Mouse (Mus musculus) left cerebral cortex, adult 18-20 months (tissue): Measurements from ENCODE around the gene Vti1b. TPM values are rescaled to one million over a fixed set of nuclear protein-coding genes. Genes with fewer than 3 reads are reported as not detected.
"Not testable (repeated sequence)": the region's sequence is repeated elsewhere in the genome, so short reads cannot be mapped to it uniquely, and the experiment has no call there.

Experiments used
- DNase-seq, 2 experiments: peaks; one replicate each; pipeline ENCODE4 v3.0.0; 2021 to 2022; ENCODE audit warnings: low spot score in 2 of 2, mixed read lengths in 1 of 2
- long read RNA-seq, 2 experiments: library from polyadenylated mRNA; stranded (forward); transcript quantifications; one replicate each; pipeline ENCODE4 v2.0.0; 2021
- total RNA-seq, 2 experiments: library from RNA; stranded (reverse); gene quantifications; 2 replicates each; pipeline ENCODE4 v1.2.3; 2021

Vti1b gene
- total RNA-seq, result 100 to 1,000 TPM; 264 to 275 TPM
- long read RNA-seq, experiment 1, transcript Vti1b-203 (5 exons, 1,059 nt), result minor isoform, 12 of 231 reads
- long read RNA-seq, experiment 1, transcript Vti1b-201 (6 exons, 1,490 nt), result major isoform, 205 of 231 reads
- long read RNA-seq, experiment 1, partial matches to known transcripts, result 4 of 231 reads
- long read RNA-seq, experiment 1, other reads (novel, unspliced or antisense), result 10 of 231 reads
- long read RNA-seq, experiment 2, transcript Vti1b-201 (6 exons, 1,490 nt), result major isoform, 197 of 222 reads
- long read RNA-seq, experiment 2, transcript Vti1b-203 (5 exons, 1,059 nt), result minor isoform, 9 of 222 reads
- long read RNA-seq, experiment 2, partial matches to known transcripts, result 7 of 222 reads
- long read RNA-seq, experiment 2, other reads (novel, unspliced or antisense), result 8 of 222 reads

- peak; percentile 84 to 91 for DNase-seq
Measured at GRCm38 (mm10) chr12:79172019-79172941, at the start of gene Vti1b. TSS of gene Vti1b (minus strand) at chr12:79172667.

GRCm38 (mm10) chr12:79217511-79217910 is 45.0 kb upstream of the Vti1b start:
- no peak for DNase-seq

- no peak for DNase-seq
Measured at GRCm38 (mm10) chr12:79211447-79211846, 39.0 kb upstream of the Vti1b start.

GRCm38 (mm10) chr12:79208703-79209464 is 36.4 kb upstream of the Vti1b start, which contains the start of gene Rdh12:
TSS of gene Rdh12 (plus strand) at chr12:79208914.
- DNase-seq, result peak; percentile 35 to 52

GRCm38 (mm10) chr12:79201882-79202281 is 29.4 kb upstream of the Vti1b start:
- DNase-seq, result no peak

- DNase-seq, result no peak
Measured at GRCm38 (mm10) chr12:79197105-79197504, 24.6 kb upstream of the Vti1b start.

GRCm38 (mm10) chr12:79193441-79193840 is 21.0 kb upstream of the Vti1b start:
- DNase-seq, result peak; percentile 68 to 78

GRCm38 (mm10) chr12:79192193-79192592 is 19.7 kb upstream of the Vti1b start, which contains the start of gene Rdh11:
TSS of gene Rdh11 (minus strand) at chr12:79192293.
- DNase-seq, result no peak

- DNase-seq, result peak; percentile 71 to 73
Measured at GRCm38 (mm10) chr12:79191701-79192100, 19.2 kb upstream of the Vti1b start.

GRCm38 (mm10) chr12:79190931-79191673 is 18.6 kb upstream of the Vti1b start:
- DNase-seq, result peak; percentile 40 to 57

GRCm38 (mm10) chr12:79185160-79185559 is 12.7 kb upstream of the Vti1b start:
- DNase-seq, result not testable (repeated sequence)

- no peak for DNase-seq
Measured at GRCm38 (mm10) chr12:79175998-79176397, 3.5 kb upstream of the Vti1b start.

- DNase-seq, result no peak
Measured at GRCm38 (mm10) chr12:79173721-79174120, 1.3 kb upstream of the Vti1b start.

GRCm38 (mm10) chr12:79171269-79171995 is 1.0 kb downstream of the Vti1b start:
- DNase-seq, result peak in 1 of 2 experiments; percentile 14

GRCm38 (mm10) chr12:79170421-79170820 is 2.0 kb downstream of the Vti1b start:
- DNase-seq, result no peak

GRCm38 (mm10) chr12:79169173-79169572 is 3.3 kb downstream of the Vti1b start:
- DNase-seq, result no peak

- DNase-seq, result no peak
Measured at GRCm38 (mm10) chr12:79162876-79163275, 9.6 kb downstream of the Vti1b start.

- DNase-seq, result no peak
Measured at GRCm38 (mm10) chr12:79149653-79150052, 22.8 kb downstream of the Vti1b start.

GRCm38 (mm10) chr12:79141384-79141783 is 31.1 kb downstream of the Vti1b start:
- no peak for DNase-seq
